Mouse (Mus musculus): ENCODE measurements around the gene Lgals12. TPM values are rescaled to one million over a fixed set of nuclear protein-coding genes. Genes with fewer than 3 reads are reported as not detected.

The Lgals12 gene
- total RNA-seq (2014; rRNA removed) (0.19 and 0.38 TPM in 2 replicates), polyA plus RNA-seq (2015; fragmentation: Nextera tagmentation; extraction: Ambion mirVana) (0.10 and 0.21 TPM in 2 replicates)

GRCm38 (mm10) chr19:7606801-7607689 lies at the start of gene Lgals12:
Gene Lgals12 (minus strand): TSS chr19:7607193.
- H3K36me3 ChIP-seq (ENCODE audit: insufficient read depth) = no peaks in the 10 kb centered on the region
- no peak for DNase-seq

DNA sequence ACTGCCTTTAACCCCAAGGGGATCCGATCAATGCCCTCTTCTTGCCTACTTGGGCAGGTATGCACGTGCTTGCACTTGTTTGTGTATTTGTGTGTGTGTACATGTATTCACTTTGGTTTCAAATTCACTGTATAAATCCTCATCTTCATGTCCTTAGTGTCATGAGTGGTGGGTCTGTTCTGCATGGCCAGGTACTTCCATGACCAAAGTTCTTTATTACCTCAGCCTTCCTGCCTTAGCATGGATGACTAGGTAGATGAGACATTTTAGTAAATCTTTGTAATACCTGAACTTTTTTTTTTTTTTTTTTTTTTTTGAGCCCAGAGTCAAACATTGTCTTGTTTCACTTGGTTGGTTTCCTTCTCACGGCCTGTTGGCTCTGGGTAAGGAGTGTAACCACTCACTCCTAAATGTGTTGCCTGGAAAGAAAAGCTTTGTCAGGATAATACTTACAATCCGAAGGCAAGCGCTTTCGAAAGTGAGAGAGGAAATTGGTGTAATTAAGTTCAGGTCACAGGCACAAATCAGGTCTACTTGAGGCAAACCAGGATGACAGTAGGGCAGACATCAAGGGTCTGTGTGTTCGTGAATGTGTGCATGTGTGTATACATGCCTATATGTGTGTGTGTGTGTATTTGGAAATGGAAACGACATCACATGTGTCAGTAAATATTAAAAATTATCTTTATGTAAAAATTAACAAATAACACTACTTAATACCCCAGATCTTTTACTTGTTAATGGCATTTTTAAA lies 42.1 kb upstream of the Lgals12 start:
- no peak for TF ChIP-seq CTCF (IDR thresholded peaks at IDR 0.05; ENCODE audit: low read depth)
- H3K27me3 ChIP-seq (ENCODE audit: insufficient read depth, low read length) = no peaks in the 10 kb centered on the region

More at GRCm38 (mm10) chr19:7606801-7607689, at the start of gene Lgals12:
- Histone ChIP-seq H3K27me3 (ENCODE audit: insufficient read depth, low read length) (no peaks in the 10 kb centered on the region), H3K4me2 (ENCODE audit: low read depth) (peak within 1 kb of the TSS; percentile 70), H3K9ac (peak within 1 kb of the TSS; percentile 15), H3K4me1 (ENCODE audit: insufficient read depth) (peaks cover 14% of the 10 kb centered on the region; the same call in 1 of the 2 replicates), H3K27ac (ENCODE audit: low read depth, low read length) (peak within 1 kb of the TSS; percentile 40; the same call in 1 of the 2 replicates), H3K9me3 (ENCODE audit: low read length) (no peaks in the 10 kb centered on the region), H3K4me3 (ENCODE audit: low read depth, low read length) (peak within 1 kb of the TSS; percentile 38)
- no peak for TF ChIP-seq CTCF (IDR thresholded peaks at IDR 0.05; ENCODE audit: low read depth)
- WGBS = 6% methylated on average over 15 of the region's 15 CpGs
- ATAC-seq = peak; percentile 40

GRCm38 (mm10) chr19:7633786-7634185 lies 26.8 kb upstream of the Lgals12 start:
- 69% methylated on average over 1 of the region's 1 CpGs for WGBS
- no peak overlapping the region for H3K4me3 ChIP-seq (ENCODE audit: low read depth, low read length)
- no peak overlapping the region for H3K27ac ChIP-seq (ENCODE audit: low read depth, low read length)

More for the DNA sequence above, 42.1 kb upstream of the Lgals12 start:
- 84% methylated on average over 8 of the region's 8 CpGs for WGBS
- Histone ChIP-seq H3K4me3 (ENCODE audit: low read depth, low read length) (no peak overlapping the region), H3K27ac (ENCODE audit: low read depth, low read length) (no peak overlapping the region), H3K4me2 (ENCODE audit: low read depth) (no peak overlapping the region), H3K9ac (no peak overlapping the region), H3K4me1 (ENCODE audit: insufficient read depth) (no peaks in the 10 kb centered on the region), H3K9me3 (ENCODE audit: low read length) (no peaks in the 10 kb centered on the region), H3K36me3 (ENCODE audit: insufficient read depth) (no peaks in the 10 kb centered on the region)
- ATAC-seq (no peak), DNase-seq (no peak)

GRCm38 (mm10) chr19:7633021-7633420 lies 26.0 kb upstream of the Lgals12 start:
- Histone ChIP-seq H3K4me3 (ENCODE audit: low read depth, low read length) (no peak overlapping the region), H3K9ac (no peak overlapping the region), H3K27me3 (ENCODE audit: insufficient read depth, low read length) (no peaks in the 10 kb centered on the region), H3K9me3 (ENCODE audit: low read length) (no peaks in the 10 kb centered on the region), H3K4me2 (ENCODE audit: low read depth) (no peak overlapping the region), H3K27ac (ENCODE audit: low read depth, low read length) (no peak overlapping the region), H3K4me1 (ENCODE audit: insufficient read depth) (no peaks in the 10 kb centered on the region), H3K36me3 (ENCODE audit: insufficient read depth) (no peaks in the 10 kb centered on the region)
- TF ChIP-seq CTCF (IDR thresholded peaks at IDR 0.05; ENCODE audit: low read depth) = no peak
- no peak for DNase-seq
- ATAC-seq = no peak

More at GRCm38 (mm10) chr19:7633786-7634185, 26.8 kb upstream of the Lgals12 start:
- H3K27me3 ChIP-seq (ENCODE audit: insufficient read depth, low read length) = no peaks in the 10 kb centered on the region
- TF ChIP-seq CTCF (IDR thresholded peaks at IDR 0.05; ENCODE audit: low read depth) = no peak
- H3K9me3 ChIP-seq (ENCODE audit: low read length) = no peaks in the 10 kb centered on the region
- no peaks in the 10 kb centered on the region for H3K4me1 ChIP-seq (ENCODE audit: insufficient read depth)
- H3K9ac ChIP-seq = no peak overlapping the region
- no peaks in the 10 kb centered on the region for H3K36me3 ChIP-seq (ENCODE audit: insufficient read depth)
- no peak for ATAC-seq
- H3K4me2 ChIP-seq (ENCODE audit: low read depth) = no peak overlapping the region
- no peak for DNase-seq

GRCm38 (mm10) chr19:7617696-7618095 lies 10.7 kb upstream of the Lgals12 start:
- Histone ChIP-seq H3K9me3 (ENCODE audit: low read length) (no peaks in the 10 kb centered on the region), H3K27ac (ENCODE audit: low read depth, low read length) (no peak overlapping the region), H3K4me2 (ENCODE audit: low read depth) (no peak overlapping the region; the same call in 1 of the 2 replicates), H3K9ac (no peak overlapping the region), H3K36me3 (ENCODE audit: insufficient read depth) (no peaks in the 10 kb centered on the region), H3K4me3 (ENCODE audit: low read depth, low read length) (no peak overlapping the region), H3K4me1 (ENCODE audit: insufficient read depth) (no peaks in the 10 kb centered on the region), H3K27me3 (ENCODE audit: insufficient read depth, low read length) (no peaks in the 10 kb centered on the region)
- 32% methylated on average over 7 of the region's 7 CpGs for WGBS
- TF ChIP-seq CTCF (IDR thresholded peaks at IDR 0.05; ENCODE audit: low read depth) = peak; percentile 89
- DNase-seq (peak; percentile 84), ATAC-seq (peak; percentile 74)

GRCm38 (mm10) chr19:7617085-7617484 lies 10.1 kb upstream of the Lgals12 start:
- DNase-seq (no peak), ATAC-seq (no peak)
- H3K36me3 ChIP-seq (ENCODE audit: insufficient read depth) = no peaks in the 10 kb centered on the region
- H3K9me3 ChIP-seq (ENCODE audit: low read length) = no peaks in the 10 kb centered on the region
- H3K4me2 ChIP-seq (ENCODE audit: low read depth) = no peak overlapping the region
- 49% methylated on average over 3 of the region's 3 CpGs for WGBS
- no peak overlapping the region for H3K9ac ChIP-seq
- H3K4me1 ChIP-seq (ENCODE audit: insufficient read depth) = no peaks in the 10 kb centered on the region
- no peak overlapping the region for H3K27ac ChIP-seq (ENCODE audit: low read depth, low read length)
- no peak for TF ChIP-seq CTCF (IDR thresholded peaks at IDR 0.05; ENCODE audit: low read depth)
- no peaks in the 10 kb centered on the region for H3K27me3 ChIP-seq (ENCODE audit: insufficient read depth, low read length)
- no peak overlapping the region for H3K4me3 ChIP-seq (ENCODE audit: low read depth, low read length)
